Mouse (Mus musculus) limb, embryonic 10.5 days (tissue): ENCODE measurements at regions not wholly inside any gene's neighbourhood (a gene's known extent, or its start where the extent isn't known, plus 50 kb on each side); places are given as distances from the start of the nearest gene placed in this dataset.
A peak's percentile ranks its signal among the peaks of the same experiment; 100 is the strongest.

Source experiments
- DNase-seq: peaks from one replicate; pipeline ENCODE4 v3.0.0-alpha.2; 2017; ENCODE audit warnings: low spot score
- H3K27ac ChIP-seq: fragments of 300-500 bp; sonication (generic); 2 replicates; pipeline ENCODE4 v1.5.1; 2016; ENCODE audit warnings: mild to moderate bottlenecking
- H3K27me3 ChIP-seq: fragments of 300-500 bp; sonication (generic); 2 replicates; pipeline ENCODE4 v1.6.1; 2016; ENCODE audit warnings: low read depth, mild to moderate bottlenecking; ENCODE audit not compliant: poor library complexity, severe bottlenecking
- H3K36me3 ChIP-seq: fragments of 300-500 bp; sonication (generic); 2 replicates; pipeline ENCODE4 v1.6.1; 2016; ENCODE audit warnings: mild to moderate bottlenecking, moderate library complexity
- H3K4me1 ChIP-seq: fragments of 300-500 bp; sonication (generic); 2 replicates; pipeline ENCODE4 v1.6.1; 2016
- H3K4me3 ChIP-seq: fragments of 300-500 bp; sonication (generic); 2 replicates; pipeline ENCODE4 v1.5.1; 2016; ENCODE audit warnings: mild to moderate bottlenecking, moderate library complexity
- H3K9me3 ChIP-seq: fragments of 300-500 bp; sonication (generic); replicated peaks from 2 replicates; pipeline ENCODE4 v1.6.1; 2016; ENCODE audit warnings: mild to moderate bottlenecking
- WGBS: fragments of 180-500 bp; shearing (Covaris S2); methylation state at CpG from one replicate; pipeline ENCODE4 v1.1.7; 2016; 5-methylcytosine and 5-hydroxymethylcytosine counted together

GRCm38 (mm10) chr16:5549026-5549425, 293.2 kb upstream of the Eef2kmt start:
- Histone ChIP-seq H3K4me3 (no peak overlapping the region), H3K36me3 (no peaks in the 10 kb centered on the region), H3K27me3 (no peaks in the 10 kb centered on the region), H3K4me1 (no peaks in the 10 kb centered on the region), H3K9me3 (no peaks in the 10 kb centered on the region), H3K27ac (no peak overlapping the region)
- WGBS, result 61% methylated on average over 6 of the region's 6 CpGs
- DNase-seq, result no peak

- DNase-seq, result no peak
- H3K27ac ChIP-seq, result no peak overlapping the region
- no peaks in the 10 kb centered on the region for H3K36me3 ChIP-seq
- H3K9me3 ChIP-seq, result no peaks in the 10 kb centered on the region
- H3K4me1 ChIP-seq, result no peaks in the 10 kb centered on the region
- H3K27me3 ChIP-seq, result no peaks in the 10 kb centered on the region
- no peak overlapping the region for H3K4me3 ChIP-seq
- 77% methylated on average over 3 of the region's 3 CpGs for WGBS
These were observed 292.8 kb upstream of the Eef2kmt start for GRCm38 (mm10) chr16:5548602-5549001.

GRCm38 (mm10) chr16:5546808-5547207, 291.0 kb upstream of the Eef2kmt start:
- no peaks in the 10 kb centered on the region for H3K36me3 ChIP-seq
- DNase-seq, result no peak
- no peak overlapping the region for H3K4me3 ChIP-seq
- no peak overlapping the region for H3K27ac ChIP-seq
- no peaks in the 10 kb centered on the region for H3K27me3 ChIP-seq
- no peaks in the 10 kb centered on the region for H3K4me1 ChIP-seq
- no peaks in the 10 kb centered on the region for H3K9me3 ChIP-seq
- WGBS, result 49% methylated on average over 4 of the region's 4 CpGs

- Histone ChIP-seq H3K4me1 (no peaks in the 10 kb centered on the region), H3K27me3 (no peaks in the 10 kb centered on the region)
- WGBS, result 70% methylated on average over 8 of the region's 8 CpGs
These were observed 290.0 kb upstream of the Eef2kmt start for GRCm38 (mm10) chr16:5545801-5546200.

GRCm38 (mm10) chr16:5544436-5544835, 288.7 kb upstream of the Eef2kmt start:
- no peaks in the 10 kb centered on the region for H3K36me3 ChIP-seq
- H3K9me3 ChIP-seq, result no peaks in the 10 kb centered on the region
- DNase-seq, result no peak
- WGBS, result 68% methylated on average over 2 of the region's 2 CpGs
- no peaks in the 10 kb centered on the region for H3K27me3 ChIP-seq
- no peaks in the 10 kb centered on the region for H3K4me1 ChIP-seq
- no peak overlapping the region for H3K27ac ChIP-seq
- H3K4me3 ChIP-seq, result no peak overlapping the region

More at GRCm38 (mm10) chr16:5545801-5546200, 290.0 kb upstream of the Eef2kmt start:
- Histone ChIP-seq H3K27ac (no peak overlapping the region), H3K9me3 (no peaks in the 10 kb centered on the region), H3K36me3 (no peaks in the 10 kb centered on the region), H3K4me3 (no peak overlapping the region)
- DNase-seq, result no peak

- H3K4me1 ChIP-seq, result peaks cover 9% of the 10 kb centered on the region
- H3K9me3 ChIP-seq, result no peaks in the 10 kb centered on the region
- H3K4me3 ChIP-seq, result no peak overlapping the region
- no peak for DNase-seq
- 57% methylated on average over 10 of the region's 10 CpGs for WGBS
- peaks cover 18% of the 10 kb centered on the region for H3K27me3 ChIP-seq
- no peaks in the 10 kb centered on the region for H3K36me3 ChIP-seq
- no peak overlapping the region for H3K27ac ChIP-seq
These were observed 283.2 kb upstream of the Eef2kmt start for GRCm38 (mm10) chr16:5538836-5539510.

GRCm38 (mm10) chr16:5537286-5538204, 281.8 kb upstream of the Eef2kmt start:
- peaks cover 9% of the 10 kb centered on the region for H3K4me1 ChIP-seq
- no peak overlapping the region for H3K27ac ChIP-seq
- H3K9me3 ChIP-seq, result no peaks in the 10 kb centered on the region
- H3K27me3 ChIP-seq, result peaks cover 18% of the 10 kb centered on the region
- 49% methylated on average over 11 of the region's 11 CpGs for WGBS
- H3K36me3 ChIP-seq, result no peaks in the 10 kb centered on the region
- H3K4me3 ChIP-seq, result no peak overlapping the region
- DNase-seq, result no peak

GRCm38 (mm10) chr16:5536515-5536972, 280.8 kb upstream of the Eef2kmt start:
- Histone ChIP-seq H3K27ac (peak overlapping the region; percentile 23; the same call in 1 of the 2 replicates), H3K4me3 (0 out of 2 replicates have a peak overlapping the region, but pooled peaks have one; percentile 17), H3K36me3 (no peaks in the 10 kb centered on the region), H3K4me1 (peaks cover 9% of the 10 kb centered on the region), H3K27me3 (peaks cover 18% of the 10 kb centered on the region), H3K9me3 (no peaks in the 10 kb centered on the region)
- 29% methylated on average over 14 of the region's 14 CpGs for WGBS
- DNase-seq, result no peak

- WGBS, result 43% methylated on average over 8 of the region's 8 CpGs
- DNase-seq, result no peak
- Histone ChIP-seq H3K4me3 (no peak overlapping the region), H3K27me3 (peaks cover 18% of the 10 kb centered on the region), H3K4me1 (peaks cover 9% of the 10 kb centered on the region), H3K27ac (no peak overlapping the region), H3K9me3 (no peaks in the 10 kb centered on the region), H3K36me3 (no peaks in the 10 kb centered on the region)
These were observed 279.6 kb upstream of the Eef2kmt start for GRCm38 (mm10) chr16:5535414-5535813.

- no peaks in the 10 kb centered on the region for H3K36me3 ChIP-seq
- WGBS, result 61% methylated on average over 5 of the region's 5 CpGs
- DNase-seq, result no peak
- H3K27ac ChIP-seq, result no peak overlapping the region
- H3K9me3 ChIP-seq, result no peaks in the 10 kb centered on the region
- H3K4me3 ChIP-seq, result no peak overlapping the region
- H3K27me3 ChIP-seq, result peaks cover 18% of the 10 kb centered on the region
- peaks cover 9% of the 10 kb centered on the region for H3K4me1 ChIP-seq
These were observed 279.1 kb upstream of the Eef2kmt start for GRCm38 (mm10) chr16:5534862-5535261.

- no peak overlapping the region for H3K27ac ChIP-seq
- WGBS, result 82% methylated on average over 3 of the region's 3 CpGs
These were observed 278.6 kb upstream of the Eef2kmt start for GRCm38 (mm10) chr16:5534385-5534784.

GRCm38 (mm10) chr16:5532281-5532680, 276.5 kb upstream of the Eef2kmt start:
- no peaks in the 10 kb centered on the region for H3K36me3 ChIP-seq
- peaks cover 12% of the 10 kb centered on the region for H3K27me3 ChIP-seq
- peaks cover 9% of the 10 kb centered on the region for H3K4me1 ChIP-seq
- 79% methylated on average over 3 of the region's 3 CpGs for WGBS
- no peak overlapping the region for H3K27ac ChIP-seq
- no peak overlapping the region for H3K4me3 ChIP-seq
- no peaks in the 10 kb centered on the region for H3K9me3 ChIP-seq
- DNase-seq, result no peak

More at GRCm38 (mm10) chr16:5534385-5534784, 278.6 kb upstream of the Eef2kmt start:
- peaks cover 18% of the 10 kb centered on the region for H3K27me3 ChIP-seq
- no peak overlapping the region for H3K4me3 ChIP-seq
- no peaks in the 10 kb centered on the region for H3K36me3 ChIP-seq
- DNase-seq, result no peak
- peaks cover 9% of the 10 kb centered on the region for H3K4me1 ChIP-seq
- H3K9me3 ChIP-seq, result no peaks in the 10 kb centered on the region

GRCm38 (mm10) chr16:5529823-5530222, 274.0 kb upstream of the Eef2kmt start:
- Histone ChIP-seq H3K4me1 (no peaks in the 10 kb centered on the region), H3K4me3 (no peak overlapping the region), H3K27ac (no peak overlapping the region), H3K36me3 (no peaks in the 10 kb centered on the region), H3K9me3 (no peaks in the 10 kb centered on the region), H3K27me3 (no peaks in the 10 kb centered on the region; the same call in 1 of the 2 replicates)
- WGBS, result 95% methylated on average over 2 of the region's 2 CpGs
- DNase-seq, result no peak
